Mouse (Mus musculus) neutrophil, adult 83 days (primary cell): Measurements from ENCODE around the gene Smim12. TPM values are rescaled to one million over a fixed set of nuclear protein-coding genes. Genes with fewer than 3 reads are reported as not detected.

Experiments used
- total RNA-seq, 2 experiments: library from RNA; stranded (reverse); gene quantifications; one replicate each; pipeline ENCODE4 v1.2.4; 2023

Gene Smim12
- total RNA-seq = 10 to 100 TPM; 17.6 to 21.7 TPM

GRCm38 (mm10) chr4:127243552-127243951, at the start of gene Smim12:
Smim12 (plus strand) TSS chr4:127243784.

Other genes starting within 250 kb of the Smim12 start
- gene Sfpq, start 222.5 kb upstream of the Smim12 start, total RNA-seq = 100 to 1,000 TPM; 354 to 377 TPM
- gene Zmym1, start 182.6 kb upstream of the Smim12 start, total RNA-seq = 10 to 100 TPM in 1 of 2 experiments, 1 to 10 TPM in 1; 7.1 to 11.1 TPM
- gene Zmym6, start 166.4 kb upstream of the Smim12 start, total RNA-seq = 1 to 10 TPM; 7.0 TPM
- 1 to 10 TPM; 5.1 to 5.5 TPM for gene Tmem35b, start 120.1 kb upstream of the Smim12 start, total RNA-seq
- gene Dlgap3, start 74.6 kb upstream of the Smim12 start, total RNA-seq = not detected
- not detected for gene Gja4, start 70.3 kb downstream of the Smim12 start, total RNA-seq
- 1 to 10 TPM; 3.5 to 3.6 TPM for gene Gjb3, start 87.1 kb downstream of the Smim12 start, total RNA-seq
- not detected for gene Gjb4, start 110.3 kb downstream of the Smim12 start, total RNA-seq
- gene Gjb5, start 114.4 kb downstream of the Smim12 start, total RNA-seq = not detected